Mouse (Mus musculus) MEL (cell line): ENCODE measurements around the gene Tnfrsf8.

Experiments used
- BHLHE40 ChIP-seq: IDR thresholded peaks from 2 replicates; pipeline ENCODE4 v1.6.1; 2012; ENCODE audit warnings: low read depth, mild to moderate bottlenecking, inconsistent platforms, low read length, improper control_type of control experiment, borderline replicate concordance
- SMC3 ChIP-seq: IDR thresholded peaks from 2 replicates; pipeline ENCODE4 v1.6.1; 2011; ENCODE audit warnings: low read depth, low read length, improper control_type of control experiment
- ZNF384 ChIP-seq: IDR thresholded peaks from 2 replicates; pipeline ENCODE4 v1.6.1; 2012; ENCODE audit warnings: low read depth, mild to moderate bottlenecking, inconsistent platforms, low read length, improper control_type of control experiment

DNA sequence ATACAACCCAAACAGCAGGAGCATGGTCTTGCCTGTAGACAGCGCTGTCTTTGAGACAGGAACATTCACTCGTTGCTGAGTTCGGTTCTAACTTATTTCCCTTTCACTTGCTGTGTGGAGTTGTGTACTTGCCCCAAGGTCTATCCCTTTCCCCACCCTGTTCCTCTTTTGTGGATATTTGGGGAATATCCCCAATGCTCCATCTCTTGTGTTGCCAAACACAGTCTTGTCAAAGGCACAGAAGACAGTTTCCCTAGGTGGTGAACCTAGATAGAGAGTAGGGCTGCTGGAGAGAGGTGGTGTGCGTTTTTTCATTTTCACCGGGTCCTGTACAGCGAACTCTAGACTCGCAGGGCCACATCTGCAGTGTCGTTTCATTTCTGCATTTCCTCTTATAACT, 62.4 kb downstream of the Tnfrsf8 start:
- TF ChIP-seq ZNF384: no peak
- TF ChIP-seq BHLHE40: no peak
- no peak for TF ChIP-seq SMC3
